Mouse (Mus musculus): ENCODE measurements at regions not wholly inside any gene's neighbourhood (a gene's known extent, or its start where the extent isn't known, plus 50 kb on each side); places are given as distances from the start of the nearest gene placed in this dataset.

- H3K27me3 ChIP-seq (ENCODE audit: control insufficient read depth, insufficient read depth, low read length) = no peaks in the 10 kb centered on the region
- ATAC-seq (ENCODE audit: insufficient number of reproducible peaks, insufficient read depth, low FRiP score, low read depth) = no peak
- no peak overlapping the region for H3K4me3 ChIP-seq (ENCODE audit: low read depth, low read length)
- H3K9ac ChIP-seq (replicated peaks; ENCODE audit: low read depth, low read length) = no peak overlapping the region
- 78% methylated on average over 5 of the region's 5 CpGs for WGBS
- H3K4me1 ChIP-seq (ENCODE audit: control insufficient read depth, insufficient read depth, low read length) = no peaks in the 10 kb centered on the region
- no peak overlapping the region for H3K27ac ChIP-seq (ENCODE audit: low read length)
- H3K36me3 ChIP-seq (ENCODE audit: control insufficient read depth, insufficient read depth, low read length) = no peaks in the 10 kb centered on the region
- no peaks in the 10 kb centered on the region for H3K9me3 ChIP-seq (ENCODE audit: control insufficient read depth, low read depth, low read length)
- no peak overlapping the region for H3K4me2 ChIP-seq (replicated peaks; ENCODE audit: low read depth, low read length)
Observed at GRCm38 (mm10) chr8:115537761-115538160, 169.8 kb downstream of the Maf start.

GRCm38 (mm10) chr8:115536554-115537346 is 170.8 kb downstream of the Maf start:
- H3K27ac ChIP-seq (ENCODE audit: low read length) = no peak overlapping the region
- 42% methylated on average over 19 of the region's 19 CpGs for WGBS
- no peak for ATAC-seq (ENCODE audit: insufficient number of reproducible peaks, insufficient read depth, low FRiP score, low read depth)
- H3K4me3 ChIP-seq (ENCODE audit: low read depth, low read length) = no peak overlapping the region
- H3K4me2 ChIP-seq (replicated peaks; ENCODE audit: low read depth, low read length) = no peak overlapping the region
- no peaks in the 10 kb centered on the region for H3K4me1 ChIP-seq (ENCODE audit: control insufficient read depth, insufficient read depth, low read length)
- H3K27me3 ChIP-seq (ENCODE audit: control insufficient read depth, insufficient read depth, low read length) = no peaks in the 10 kb centered on the region
- H3K9ac ChIP-seq (replicated peaks; ENCODE audit: low read depth, low read length) = no peak overlapping the region
- H3K36me3 ChIP-seq (ENCODE audit: control insufficient read depth, insufficient read depth, low read length) = no peaks in the 10 kb centered on the region
- no peaks in the 10 kb centered on the region for H3K9me3 ChIP-seq (ENCODE audit: control insufficient read depth, low read depth, low read length)

GRCm38 (mm10) chr8:115536001-115536400 is 171.6 kb downstream of the Maf start:
- Histone ChIP-seq H3K9ac (replicated peaks; ENCODE audit: low read depth, low read length) (no peak overlapping the region), H3K36me3 (ENCODE audit: control insufficient read depth, insufficient read depth, low read length) (no peaks in the 10 kb centered on the region), H3K9me3 (ENCODE audit: control insufficient read depth, low read depth, low read length) (no peaks in the 10 kb centered on the region), H3K4me1 (ENCODE audit: control insufficient read depth, insufficient read depth, low read length) (no peaks in the 10 kb centered on the region), H3K27me3 (ENCODE audit: control insufficient read depth, insufficient read depth, low read length) (no peaks in the 10 kb centered on the region), H3K4me2 (replicated peaks; ENCODE audit: low read depth, low read length) (no peak overlapping the region), H3K27ac (ENCODE audit: low read length) (no peak overlapping the region), H3K4me3 (ENCODE audit: low read depth, low read length) (no peak overlapping the region)
- 80% methylated on average over 8 of the region's 8 CpGs for WGBS
- no peak for ATAC-seq (ENCODE audit: insufficient number of reproducible peaks, insufficient read depth, low FRiP score, low read depth)

DNA sequence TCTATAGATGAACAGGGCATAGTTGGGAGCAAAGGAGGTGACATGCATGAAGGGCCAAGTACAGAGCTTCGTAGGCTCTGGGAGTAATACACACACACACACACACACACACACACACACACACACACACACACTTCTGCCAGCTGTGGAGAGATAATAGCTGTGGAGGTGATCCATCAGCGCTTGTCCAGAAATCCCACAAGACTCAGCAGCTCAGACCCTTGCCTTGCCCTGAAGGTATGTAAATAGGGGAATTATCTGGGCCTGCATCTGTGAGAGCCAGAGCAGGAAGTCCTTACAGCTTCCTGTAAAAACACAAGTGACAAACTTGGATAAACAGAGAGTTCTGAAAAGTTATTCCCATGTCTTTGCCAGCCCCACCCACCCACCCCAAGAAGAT is 173.6 kb downstream of the Maf start:
- Histone ChIP-seq H3K36me3 (ENCODE audit: control insufficient read depth, insufficient read depth, low read length) (no peaks in the 10 kb centered on the region), H3K4me3 (ENCODE audit: low read depth, low read length) (no peak overlapping the region), H3K27ac (ENCODE audit: low read length) (no peak overlapping the region), H3K4me2 (replicated peaks; ENCODE audit: low read depth, low read length) (no peak overlapping the region), H3K9ac (replicated peaks; ENCODE audit: low read depth, low read length) (no peak overlapping the region), H3K4me1 (ENCODE audit: control insufficient read depth, insufficient read depth, low read length) (peaks cover 5% of the 10 kb centered on the region; the same call in 1 of the 2 replicates), H3K27me3 (ENCODE audit: control insufficient read depth, insufficient read depth, low read length) (no peaks in the 10 kb centered on the region), H3K9me3 (ENCODE audit: control insufficient read depth, low read depth, low read length) (no peaks in the 10 kb centered on the region)
- no peak for ATAC-seq (ENCODE audit: insufficient number of reproducible peaks, insufficient read depth, low FRiP score, low read depth)
- WGBS = 42% methylated on average over 2 of the region's 2 CpGs

DNA sequence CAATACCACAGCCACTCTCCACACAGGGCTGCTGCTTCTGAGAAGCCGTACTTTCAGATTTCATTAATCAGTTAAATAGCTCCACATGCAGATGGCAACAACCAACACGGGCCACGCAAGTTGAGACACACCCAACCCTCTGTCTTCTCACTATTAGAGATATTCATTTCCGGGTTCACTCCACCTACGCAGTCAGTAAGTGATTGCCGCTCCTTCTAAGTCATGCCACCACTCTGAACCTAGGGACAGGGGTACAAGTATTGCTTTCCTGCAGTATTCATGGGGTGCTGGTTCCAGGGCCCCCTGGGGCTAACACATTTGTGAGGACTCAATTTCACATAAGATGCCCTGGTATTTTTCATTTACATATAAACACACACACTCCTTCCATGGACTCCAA is 176.3 kb downstream of the Maf start:
- H3K27me3 ChIP-seq (ENCODE audit: control insufficient read depth, insufficient read depth, low read length) = no peaks in the 10 kb centered on the region
- H3K9ac ChIP-seq (replicated peaks; ENCODE audit: low read depth, low read length) = no peak overlapping the region
- no peak overlapping the region for H3K4me2 ChIP-seq (replicated peaks; ENCODE audit: low read depth, low read length)
- 88% methylated on average over 6 of the region's 6 CpGs for WGBS
- H3K4me3 ChIP-seq (ENCODE audit: low read depth, low read length) = no peak overlapping the region
- no peak for ATAC-seq (ENCODE audit: insufficient number of reproducible peaks, insufficient read depth, low FRiP score, low read depth)
- H3K4me1 ChIP-seq (ENCODE audit: control insufficient read depth, insufficient read depth, low read length) = peaks cover 5% of the 10 kb centered on the region; the same call in 1 of the 2 replicates
- no peaks in the 10 kb centered on the region for H3K36me3 ChIP-seq (ENCODE audit: control insufficient read depth, insufficient read depth, low read length)
- no peaks in the 10 kb centered on the region for H3K9me3 ChIP-seq (ENCODE audit: control insufficient read depth, low read depth, low read length)
- H3K27ac ChIP-seq (ENCODE audit: low read length) = no peak overlapping the region

GRCm38 (mm10) chr8:115529568-115530342 is 177.8 kb downstream of the Maf start:
- H3K9ac ChIP-seq (replicated peaks; ENCODE audit: low read depth, low read length) = no peak overlapping the region
- no peak overlapping the region for H3K4me2 ChIP-seq (replicated peaks; ENCODE audit: low read depth, low read length)
- 31% methylated on average over 14 of the region's 14 CpGs for WGBS
- ATAC-seq (ENCODE audit: insufficient number of reproducible peaks, insufficient read depth, low FRiP score, low read depth) = no peak
- H3K36me3 ChIP-seq (ENCODE audit: control insufficient read depth, insufficient read depth, low read length) = no peaks in the 10 kb centered on the region
- H3K4me1 ChIP-seq (ENCODE audit: control insufficient read depth, insufficient read depth, low read length) = peaks cover 5% of the 10 kb centered on the region; the same call in 1 of the 2 replicates
- no peak overlapping the region for H3K4me3 ChIP-seq (ENCODE audit: low read depth, low read length)
- H3K27ac ChIP-seq (ENCODE audit: low read length) = no peak overlapping the region
- H3K9me3 ChIP-seq (ENCODE audit: control insufficient read depth, low read depth, low read length) = no peaks in the 10 kb centered on the region
- H3K27me3 ChIP-seq (ENCODE audit: control insufficient read depth, insufficient read depth, low read length) = no peaks in the 10 kb centered on the region

GRCm38 (mm10) chr8:115528879-115529278 is 178.7 kb downstream of the Maf start:
- Histone ChIP-seq H3K36me3 (ENCODE audit: control insufficient read depth, insufficient read depth, low read length) (no peaks in the 10 kb centered on the region), H3K4me2 (replicated peaks; ENCODE audit: low read depth, low read length) (no peak overlapping the region), H3K9ac (replicated peaks; ENCODE audit: low read depth, low read length) (no peak overlapping the region), H3K4me3 (ENCODE audit: low read depth, low read length) (no peak overlapping the region), H3K27me3 (ENCODE audit: control insufficient read depth, insufficient read depth, low read length) (no peaks in the 10 kb centered on the region), H3K4me1 (ENCODE audit: control insufficient read depth, insufficient read depth, low read length) (peaks cover 5% of the 10 kb centered on the region; the same call in 1 of the 2 replicates), H3K27ac (ENCODE audit: low read length) (no peak overlapping the region), H3K9me3 (ENCODE audit: control insufficient read depth, low read depth, low read length) (no peaks in the 10 kb centered on the region)
- no peak for ATAC-seq (ENCODE audit: insufficient number of reproducible peaks, insufficient read depth, low FRiP score, low read depth)
- WGBS = 92% methylated on average over 11 of the region's 11 CpGs

- H3K36me3 ChIP-seq (ENCODE audit: control insufficient read depth, insufficient read depth, low read length) = no peaks in the 10 kb centered on the region
- no peak overlapping the region for H3K4me2 ChIP-seq (replicated peaks; ENCODE audit: low read depth, low read length)
- no peak for ATAC-seq (ENCODE audit: insufficient number of reproducible peaks, insufficient read depth, low FRiP score, low read depth)
- no peak overlapping the region for H3K4me3 ChIP-seq (ENCODE audit: low read depth, low read length)
- no peak overlapping the region for H3K27ac ChIP-seq (ENCODE audit: low read length)
- no peaks in the 10 kb centered on the region for H3K9me3 ChIP-seq (ENCODE audit: control insufficient read depth, low read depth, low read length)
- peaks cover 5% of the 10 kb centered on the region; the same call in 1 of the 2 replicates for H3K4me1 ChIP-seq (ENCODE audit: control insufficient read depth, insufficient read depth, low read length)
- no peak overlapping the region for H3K9ac ChIP-seq (replicated peaks; ENCODE audit: low read depth, low read length)
- WGBS = 78% methylated on average over 8 of the region's 8 CpGs
- no peaks in the 10 kb centered on the region for H3K27me3 ChIP-seq (ENCODE audit: control insufficient read depth, insufficient read depth, low read length)
Observed at GRCm38 (mm10) chr8:115525149-115525548, 182.4 kb downstream of the Maf start.

All from stomach, embryonic 14.5 days (tissue).